Mouse (Mus musculus): ENCODE measurements at regions not wholly inside any gene's neighbourhood (a gene's known extent, or its start where the extent isn't known, plus 50 kb on each side); places are given as distances from the start of the nearest gene placed in this dataset.

- Histone ChIP-seq H3K4me2 (ENCODE audit: insufficient read depth, low read depth, poor library complexity, severe bottlenecking) (no peak overlapping the region), H3K79me2 (replicated peaks; ENCODE audit: control insufficient read depth, extremely low read depth, insufficient read depth, poor library complexity, severe bottlenecking) (no peaks in the 10 kb centered on the region), H3K9ac (ENCODE audit: insufficient read depth, low read depth) (no peak overlapping the region), H3K9me3 (replicated peaks; ENCODE audit: low read length) (peaks cover 48% of the 10 kb centered on the region), H3K36me3 (replicated peaks in 1 of 2; ENCODE audit: control insufficient read depth in 1 of 2, insufficient read depth in 1 of 2, low read length in 1 of 2) (no peaks in the 10 kb centered on the region), H3K4me3 (replicated peaks in 1 of 3; ENCODE audit: low read depth in 2 of 3, low read length in 2 of 3, poor library complexity in 1 of 3) (no peak overlapping the region), H3K4me1 (ENCODE audit: control insufficient read depth in 1 of 2, insufficient read depth in 2 of 2) (no peaks in the 10 kb centered on the region), H3K27me3 (replicated peaks) (no peaks in the 10 kb centered on the region), H3K27ac (ENCODE audit: insufficient read depth, low read depth) (no peak overlapping the region)
- TF ChIP-seq ZKSCAN1 (IDR thresholded peaks at IDR 0.05; ENCODE audit: borderline replicate concordance, low read depth, low read length) (no peak), IRF4 (IDR thresholded peaks at IDR 0.05; ENCODE audit: low read depth, low read length) (no peak), TCF12 (IDR thresholded peaks at IDR 0.05; ENCODE audit: low read depth, low read length) (no peak), E2F4 (IDR thresholded peaks at IDR 0.05; ENCODE audit: insufficient replicate concordance, low read depth, low read length) (no peak), SMC3 (IDR thresholded peaks at IDR 0.05; ENCODE audit: low read depth, low read length) (no peak), POLR2AphosphoS2 (IDR thresholded peaks at IDR 0.05; ENCODE audit: low read depth, low read length) (no peak), MAX (IDR thresholded peaks at IDR 0.05; ENCODE audit: low read length) (no peak), USF2 (conservative IDR thresholded peaks at IDR 0.05; ENCODE audit: low read depth, low read length) (no peak), ETS1 (conservative IDR thresholded peaks at IDR 0.05; ENCODE audit: low read depth, low read length) (no peak), POLR2A (IDR thresholded peaks at IDR 0.05; ENCODE audit: low read depth, low read length) (no peak), KAT2A (IDR thresholded peaks at IDR 0.05; ENCODE audit: insufficient replicate concordance, low read length) (no peak), TBP (conservative IDR thresholded peaks at IDR 0.05; ENCODE audit: low read depth, low read length) (no peak), EP300 (IDR thresholded peaks at IDR 0.05; ENCODE audit: low read length) (no peak), MAZ (IDR thresholded peaks at IDR 0.05; ENCODE audit: low read depth, low read length) (no peak), NRF1 (IDR thresholded peaks at IDR 0.05; ENCODE audit: low read depth, low read length) (no peak)
- dilution Hi-C loops (cut with MboI; ENCODE audit: extremely low pct_ligation_motif_present, extremely low pct_unique_long_range_greater_than_20kb, low sequenced_read_pairs) = no loop called here
- DNase-seq (ENCODE audit: extremely low read depth) = no peak
- in situ Hi-C loops (cut with MboI; ENCODE audit: low pct_ligation_motif_present, low pct_unique_long_range_greater_than_20kb, low sequenced_read_pairs) = no loop called here
Observed at GRCm38 (mm10) chr1:88902426-88902825, 167.8 kb upstream of the Sh3bp4 start.

DNA sequence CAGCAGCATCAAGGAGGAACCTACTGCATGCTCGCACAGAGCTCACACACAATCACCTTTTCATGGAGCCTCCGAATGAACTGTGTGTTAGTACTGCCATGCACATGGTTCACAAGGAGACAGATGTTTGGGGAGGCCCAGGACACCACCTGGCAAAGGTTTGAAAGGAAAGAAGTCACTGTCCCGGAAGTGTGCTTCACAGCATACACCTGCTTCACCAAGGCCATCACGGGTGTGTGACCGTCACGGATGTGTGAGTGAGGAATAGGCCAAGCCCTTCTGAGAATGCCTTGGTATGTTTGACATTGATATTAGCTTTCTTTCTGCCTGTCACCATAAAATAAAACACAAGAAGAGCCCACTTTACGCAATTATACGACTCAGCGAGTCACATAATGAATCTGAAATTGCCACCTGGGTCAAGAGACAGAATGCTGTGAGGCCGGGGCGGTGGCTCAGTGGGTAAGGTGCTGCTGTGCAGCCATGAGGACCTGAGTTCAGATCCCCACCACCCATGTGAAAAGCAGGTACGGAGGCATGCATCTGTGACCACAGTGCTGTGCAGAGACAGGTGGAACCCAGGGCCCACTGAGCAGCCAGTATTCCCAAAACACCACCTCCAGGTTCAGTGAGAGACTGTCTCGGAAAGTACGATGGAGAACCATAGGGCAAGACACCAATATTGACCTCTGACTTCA, 162.3 kb upstream of the Sh3bp4 start:
- Histone ChIP-seq H3K9me3 (replicated peaks; ENCODE audit: low read length) (peaks cover 66% of the 10 kb centered on the region), H3K9ac (ENCODE audit: insufficient read depth, low read depth) (no peak overlapping the region), H3K79me2 (replicated peaks; ENCODE audit: control insufficient read depth, extremely low read depth, insufficient read depth, poor library complexity, severe bottlenecking) (no peaks in the 10 kb centered on the region), H3K36me3 (replicated peaks in 1 of 2; ENCODE audit: control insufficient read depth in 1 of 2, insufficient read depth in 1 of 2, low read length in 1 of 2) (no peaks in the 10 kb centered on the region), H3K27ac (ENCODE audit: insufficient read depth, low read depth) (no peak overlapping the region), H3K4me1 (ENCODE audit: control insufficient read depth in 1 of 2, insufficient read depth in 2 of 2) (no peaks in the 10 kb centered on the region), H3K4me3 (replicated peaks in 1 of 3; ENCODE audit: low read depth in 2 of 3, low read length in 2 of 3, poor library complexity in 1 of 3) (no peak overlapping the region), H3K4me2 (ENCODE audit: insufficient read depth, low read depth, poor library complexity, severe bottlenecking) (no peak overlapping the region), H3K27me3 (replicated peaks) (no peaks in the 10 kb centered on the region)
- no peak for DNase-seq (ENCODE audit: extremely low read depth)
- dilution Hi-C loops (cut with MboI; ENCODE audit: extremely low pct_ligation_motif_present, extremely low pct_unique_long_range_greater_than_20kb, low sequenced_read_pairs) (no loop called here), in situ Hi-C loops (cut with MboI; ENCODE audit: low pct_ligation_motif_present, low pct_unique_long_range_greater_than_20kb, low sequenced_read_pairs) (no loop called here)
- TF ChIP-seq MEF2A (IDR thresholded peaks at IDR 0.05; ENCODE audit: borderline replicate concordance, low read depth, low read length) (no peak), KAT2A (IDR thresholded peaks at IDR 0.05; ENCODE audit: insufficient replicate concordance, low read length) (no peak), EP300 (IDR thresholded peaks at IDR 0.05; ENCODE audit: low read length) (no peak), IRF4 (IDR thresholded peaks at IDR 0.05; ENCODE audit: low read depth, low read length) (no peak), PAX5 (IDR thresholded peaks at IDR 0.05; ENCODE audit: low read length) (no peak), NRF1 (IDR thresholded peaks at IDR 0.05; ENCODE audit: low read depth, low read length) (no peak), NELFE (IDR thresholded peaks at IDR 0.05; ENCODE audit: low read depth, low read length) (no peak)
